Mouse (Mus musculus) CD4-positive, CD25-positive, alpha-beta regulatory T cell, adult 2 months (primary cell): Measurements from ENCODE around the gene Batf.
"Not testable (repeated sequence)": the region's sequence is repeated elsewhere in the genome, so short reads cannot be mapped to it uniquely, and the experiment has no call there.

Experiments used
- DNase-seq: peaks from one replicate; pipeline ENCODE4 v3.0.0-alpha.2; 2012; ENCODE audit warnings: low read depth, low spot score

Batf gene

GRCm38 (mm10) chr12:85684411-85685275, 1.8 kb upstream of the Batf start:
- DNase-seq: no peak

DNA sequence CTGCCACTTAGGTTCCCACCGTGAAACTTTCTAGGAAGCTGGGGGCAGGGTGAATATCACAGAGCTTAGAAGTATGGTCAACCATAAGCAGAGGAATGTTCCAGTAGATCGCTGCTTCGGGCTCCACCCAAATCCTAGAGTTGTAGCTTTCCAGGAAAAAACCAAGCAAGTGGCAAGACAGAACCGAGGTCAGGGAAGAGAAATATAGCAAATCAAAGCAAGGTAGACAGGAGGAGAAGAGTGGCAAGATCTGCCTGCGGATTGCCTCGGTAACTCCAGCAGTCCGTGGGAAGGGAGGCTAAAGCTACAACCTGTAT, 706 bp downstream of the Batf start:
- peak; percentile 22 for DNase-seq

DNA sequence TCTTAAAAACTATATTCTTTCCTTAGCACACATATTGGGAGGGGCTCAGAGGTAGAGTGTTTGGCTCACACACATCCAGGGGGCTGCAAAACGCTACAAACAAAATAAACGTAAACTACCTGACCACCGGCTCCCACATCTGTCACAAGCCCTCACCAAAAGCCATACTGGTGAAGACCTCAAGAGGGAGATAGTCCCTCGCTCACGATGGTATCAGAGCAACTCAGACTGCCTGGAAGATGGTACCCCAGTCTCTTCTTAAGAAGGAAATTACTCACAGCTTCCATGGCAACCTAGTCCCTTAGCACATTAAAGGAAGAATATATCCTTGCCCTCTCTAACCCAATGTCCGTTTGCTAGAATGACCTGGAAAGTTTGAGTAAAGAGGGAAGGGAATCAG, 1.4 kb downstream of the Batf start:
- DNase-seq: peak; percentile 81

- no peak for DNase-seq
These were observed 9.3 kb downstream of the Batf start for GRCm38 (mm10) chr12:85695787-85696186.

GRCm38 (mm10) chr12:85696436-85696835, 10.0 kb downstream of the Batf start:
- no peak for DNase-seq

GRCm38 (mm10) chr12:85698179-85698578, 11.7 kb downstream of the Batf start:
- not testable (repeated sequence) for DNase-seq

GRCm38 (mm10) chr12:85700191-85700841, 13.8 kb downstream of the Batf start:
- DNase-seq: no peak

DNA sequence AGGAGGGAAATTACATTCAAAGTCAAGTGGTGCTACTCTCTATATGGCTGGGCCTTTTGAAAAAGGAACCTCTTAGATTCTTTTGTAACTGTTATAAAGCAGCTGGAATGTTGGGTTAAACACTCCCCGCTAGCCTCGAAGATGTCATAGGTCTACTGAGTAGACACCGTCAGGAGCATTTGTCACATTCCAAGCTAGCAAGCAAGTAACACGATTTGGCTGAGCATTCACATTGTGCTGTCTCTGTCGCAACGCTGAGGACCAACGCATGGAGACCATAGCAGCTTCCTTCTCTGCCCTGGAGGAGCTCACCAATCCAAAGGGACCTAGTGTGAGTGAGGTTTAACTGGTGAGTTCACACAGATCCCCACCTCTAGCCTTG, 14.4 kb downstream of the Batf start:
- no peak for DNase-seq

- DNase-seq: no peak
These were observed 15.9 kb downstream of the Batf start for GRCm38 (mm10) chr12:85702166-85703055.

DNA sequence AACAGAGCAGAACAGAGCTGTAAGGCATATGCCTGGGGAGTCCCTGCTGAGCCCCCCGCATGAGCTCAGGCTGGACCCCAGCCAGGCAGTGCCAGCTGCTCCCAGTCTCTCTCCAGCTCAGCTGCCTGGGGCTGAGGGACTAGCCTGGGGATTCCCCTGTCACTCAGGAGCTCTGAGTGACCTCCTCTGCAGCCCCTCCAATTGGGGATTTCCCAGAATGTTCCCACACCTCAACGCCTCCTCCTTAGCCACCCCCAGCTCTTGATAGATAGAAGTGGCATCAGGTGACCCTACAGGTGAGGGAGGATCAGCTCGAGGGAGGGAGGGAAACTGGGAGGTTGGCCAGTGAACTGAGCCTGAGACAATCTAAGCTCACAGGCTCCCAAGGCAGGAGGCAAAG, 17.0 kb downstream of the Batf start:
- DNase-seq: peak; percentile 61

GRCm38 (mm10) chr12:85704566-85704965, 18.1 kb downstream of the Batf start:
- peak; percentile 65 for DNase-seq

- peak; percentile 88 for DNase-seq
These were observed 18.7 kb downstream of the Batf start for GRCm38 (mm10) chr12:85705002-85705830.

GRCm38 (mm10) chr12:85705831-85706530, 19.5 kb downstream of the Batf start:
- DNase-seq: peak; percentile 56

DNA sequence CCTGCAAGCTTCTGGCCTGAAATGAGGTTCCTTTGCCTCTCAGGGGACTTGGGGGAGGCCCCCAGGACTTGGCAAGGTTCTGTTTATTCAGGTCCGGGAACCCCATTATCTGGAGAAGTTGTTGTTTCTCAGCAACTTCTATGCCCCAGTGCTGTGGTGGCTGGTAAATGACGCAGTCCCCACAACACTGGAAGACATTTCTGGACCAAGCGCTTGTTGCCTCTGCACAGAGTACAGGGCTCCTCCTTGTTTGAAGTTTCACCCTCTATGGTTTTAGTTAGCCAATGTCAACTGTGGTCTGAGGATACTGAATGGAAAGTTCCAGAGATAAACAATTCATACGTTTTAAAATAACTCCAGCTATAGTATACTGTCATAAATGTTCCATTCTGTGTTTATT, 20.4 kb downstream of the Batf start:
- no peak for DNase-seq

- no peak for DNase-seq
These were observed 20.9 kb downstream of the Batf start for GRCm38 (mm10) chr12:85707391-85707790.

DNA sequence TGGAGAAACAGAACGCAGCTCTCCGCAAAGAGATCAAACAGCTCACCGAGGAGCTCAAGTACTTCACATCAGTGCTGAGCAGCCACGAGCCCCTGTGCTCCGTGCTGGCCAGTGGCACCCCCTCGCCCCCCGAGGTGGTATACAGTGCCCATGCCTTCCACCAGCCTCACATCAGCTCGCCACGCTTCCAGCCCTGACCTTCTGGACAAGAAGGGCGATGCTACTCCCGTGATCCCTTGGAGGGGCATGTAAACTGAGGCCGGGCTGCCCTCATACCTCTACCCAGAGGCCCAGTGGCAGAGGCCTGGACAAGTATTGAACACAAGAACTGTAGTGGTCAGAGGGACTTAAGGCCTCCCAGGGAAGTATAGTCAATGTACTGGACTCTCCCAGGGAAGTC, 22.1 kb downstream of the Batf start:
- DNase-seq: no peak

DNA sequence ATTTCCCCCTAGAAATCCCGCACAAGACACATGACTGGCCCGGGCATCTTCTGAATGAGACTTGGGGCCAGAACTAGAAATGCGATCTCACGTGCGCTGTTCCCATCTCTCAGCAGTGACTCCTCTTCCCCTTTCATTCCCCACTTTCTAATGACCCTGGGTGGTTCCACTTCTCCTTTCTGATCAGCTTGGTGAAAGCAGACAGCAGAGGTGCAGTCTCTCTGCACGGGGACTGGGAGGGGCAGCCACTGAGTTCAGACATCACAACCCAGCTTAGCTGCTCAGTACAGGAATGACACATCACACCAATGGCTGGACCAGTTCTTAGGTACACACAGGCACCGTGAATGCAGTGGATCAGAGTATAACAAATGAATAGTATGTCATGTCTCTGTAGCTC, 24.2 kb downstream of the Batf start:
- no peak for DNase-seq

DNA sequence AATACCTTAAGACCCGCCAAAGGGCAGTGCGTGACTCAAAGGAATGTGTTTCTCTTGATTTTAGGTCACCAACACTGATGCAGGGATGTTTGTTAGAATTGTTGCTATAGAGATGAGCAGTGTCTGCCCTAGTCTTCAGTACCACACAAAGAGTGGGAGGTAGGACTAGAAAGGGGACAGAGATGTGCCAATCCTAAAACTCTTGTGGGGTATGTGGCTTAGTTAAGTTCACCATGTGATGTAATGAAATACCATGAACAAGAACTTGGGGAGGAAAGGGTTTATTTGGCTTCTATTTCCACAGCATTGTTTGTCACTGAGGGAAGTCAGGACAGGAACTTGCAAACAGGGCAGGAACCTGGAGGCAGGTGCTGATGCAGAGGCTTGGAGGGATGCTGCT, 26.1 kb downstream of the Batf start:
- peak; percentile 29 for DNase-seq

- no peak for DNase-seq
These were observed 27.7 kb downstream of the Batf start for GRCm38 (mm10) chr12:85714126-85714525.

GRCm38 (mm10) chr12:85725306-85725705, 38.8 kb downstream of the Batf start:
- no peak for DNase-seq
